Mouse (Mus musculus) cerebellum, adult 2 months (tissue): Measurements from ENCODE around the gene Ak8. TPM values are rescaled to one million over a fixed set of nuclear protein-coding genes. Genes with fewer than 3 reads are reported as not detected.

Experiments used
- DNase-seq, 2 experiments: peaks; one replicate each; pipeline ENCODE4 v3.0.0; 2021
- H3K27ac ChIP-seq: fragments of 200-500 bp; 2 replicates; pipeline ENCODE4 v1.5.1; 2012; ENCODE audit warnings: low read length, control low read depth, inconsistent platforms; ENCODE audit not compliant: insufficient read depth
- H3K27me3 ChIP-seq: fragments of 200-500 bp; 2 replicates; pipeline ENCODE4 v1.6.1; 2012; ENCODE audit warnings: inconsistent platforms, mild to moderate bottlenecking, low read length, moderate library complexity; ENCODE audit not compliant: control insufficient read depth, insufficient read depth
- H3K4me1 ChIP-seq: fragments of 200-500 bp; 2 replicates; pipeline ENCODE4 v1.6.1; 2011; ENCODE audit warnings: low read length; ENCODE audit not compliant: control insufficient read depth, insufficient read depth
- H3K4me3 ChIP-seq: fragments of 200-500 bp; replicated peaks from 2 replicates; pipeline ENCODE3; 2011; ENCODE audit warnings: mild to moderate bottlenecking, low read depth, low read length, control low read depth; ENCODE audit not compliant: insufficient read depth
- CTCF ChIP-seq: fragments of 200-500 bp; IDR thresholded peaks from 2 replicates; pipeline ENCODE4 v1.5.1; 2011; ENCODE audit warnings: low read depth, mild to moderate bottlenecking, control low read depth, low read length, moderate library complexity, borderline replicate concordance; ENCODE audit not compliant: insufficient read depth
- POLR2A ChIP-seq: fragments of 200-500 bp; IDR thresholded peaks from 2 replicates; pipeline ENCODE4 v1.6.1; 2011; ENCODE audit warnings: low read length, control low read depth, borderline replicate concordance; ENCODE audit not compliant: insufficient read depth
- WGBS: fragments of 180-500 bp; shearing (Covaris S2); methylation state at CpG from one replicate; pipeline ENCODE4 v1.1.7; 2018; 5-methylcytosine and 5-hydroxymethylcytosine counted together
- polyA plus RNA-seq: library from polyadenylated mRNA; depleted of rRNA; stranded (reverse); fragments of >200 nt; gene quantifications from 2 replicates; pipeline ENCODE4 v1.2.3, GENCODE M21; 2012

Gene Ak8
- polyA plus RNA-seq, 1 experiment, result 0.70 TPM

GRCm38 (mm10) chr2:28706106-28706636 is 6.2 kb downstream of the Ak8 start:
- Histone ChIP-seq H3K27me3 (no peaks in the 10 kb centered on the region), H3K4me1 (no peaks in the 10 kb centered on the region), H3K4me3 (no peak overlapping the region), H3K27ac (no peak overlapping the region)
- 72% methylated on average over 8 of the region's 8 CpGs for WGBS
- TF ChIP-seq POLR2A (no peak), CTCF (no peak)
- no peak for DNase-seq

- no peak overlapping the region for H3K27ac ChIP-seq
- no peaks in the 10 kb centered on the region for H3K27me3 ChIP-seq
- no peak overlapping the region for H3K4me3 ChIP-seq
- no peak for DNase-seq
- 81% methylated on average over 6 of the region's 6 CpGs for WGBS
- H3K4me1 ChIP-seq, result no peaks in the 10 kb centered on the region
- TF ChIP-seq POLR2A, result no peak
- no peak for TF ChIP-seq CTCF
These were observed 6.8 kb downstream of the Ak8 start for GRCm38 (mm10) chr2:28706787-28707186.

GRCm38 (mm10) chr2:28713036-28713435 is 13.1 kb downstream of the Ak8 start:
- no peak for DNase-seq
- no peaks in the 10 kb centered on the region for H3K4me1 ChIP-seq
- TF ChIP-seq CTCF (no peak), POLR2A (no peak)
- H3K27ac ChIP-seq, result no peak overlapping the region
- H3K4me3 ChIP-seq, result no peak overlapping the region
- H3K27me3 ChIP-seq, result no peaks in the 10 kb centered on the region
- WGBS, result 19% methylated on average over 8 of the region's 8 CpGs

DNA sequence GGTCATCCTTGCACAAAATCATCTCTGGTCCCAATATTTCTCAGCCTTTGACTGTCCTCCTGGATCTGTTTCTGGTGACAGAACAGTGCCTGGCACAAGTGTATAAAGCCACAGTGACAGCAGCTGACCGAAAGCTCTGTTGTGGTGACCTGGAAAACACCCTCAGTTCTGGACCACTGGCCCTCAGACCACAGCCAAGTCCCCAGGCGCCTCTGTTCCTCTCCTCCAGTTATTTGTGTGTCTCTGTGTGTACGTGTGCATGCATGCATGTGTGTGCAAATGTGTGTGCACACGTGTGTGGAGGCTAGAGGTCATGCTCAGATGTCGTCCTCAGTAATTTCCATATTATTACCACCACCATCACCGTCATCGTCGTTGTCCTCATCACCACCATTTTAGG is 22.5 kb downstream of the Ak8 start:
- TF ChIP-seq POLR2A (no peak), CTCF (no peak)
- Histone ChIP-seq H3K27ac (no peak overlapping the region), H3K4me3 (no peak overlapping the region)

GRCm38 (mm10) chr2:28723912-28724311 is 23.9 kb downstream of the Ak8 start:
- no peak for DNase-seq
- 50% methylated on average over 9 of the region's 9 CpGs for WGBS
- Histone ChIP-seq H3K27me3 (no peaks in the 10 kb centered on the region), H3K4me3 (no peak overlapping the region), H3K4me1 (no peaks in the 10 kb centered on the region), H3K27ac (no peak overlapping the region)
- TF ChIP-seq CTCF, result no peak
- no peak for TF ChIP-seq POLR2A

More for the DNA sequence above, 22.5 kb downstream of the Ak8 start:
- WGBS, result 85% methylated on average over 8 of the region's 8 CpGs
- no peaks in the 10 kb centered on the region for H3K4me1 ChIP-seq
- no peak for DNase-seq
- no peaks in the 10 kb centered on the region for H3K27me3 ChIP-seq

GRCm38 (mm10) chr2:28727786-28728404 is 27.9 kb downstream of the Ak8 start:
- 58% methylated on average over 16 of the region's 16 CpGs for WGBS
- no peak for DNase-seq
- Histone ChIP-seq H3K4me3 (no peak overlapping the region), H3K27ac (no peak overlapping the region), H3K4me1 (no peaks in the 10 kb centered on the region), H3K27me3 (no peaks in the 10 kb centered on the region)
- no peak for TF ChIP-seq CTCF
- no peak for TF ChIP-seq POLR2A

- Histone ChIP-seq H3K27me3 (no peaks in the 10 kb centered on the region), H3K27ac (no peak overlapping the region), H3K4me1 (no peaks in the 10 kb centered on the region), H3K4me3 (no peak overlapping the region)
- no peak for DNase-seq
- TF ChIP-seq POLR2A (no peak), CTCF (no peak)
These were observed 30.7 kb downstream of the Ak8 start for GRCm38 (mm10) chr2:28730676-28731075.

DNA sequence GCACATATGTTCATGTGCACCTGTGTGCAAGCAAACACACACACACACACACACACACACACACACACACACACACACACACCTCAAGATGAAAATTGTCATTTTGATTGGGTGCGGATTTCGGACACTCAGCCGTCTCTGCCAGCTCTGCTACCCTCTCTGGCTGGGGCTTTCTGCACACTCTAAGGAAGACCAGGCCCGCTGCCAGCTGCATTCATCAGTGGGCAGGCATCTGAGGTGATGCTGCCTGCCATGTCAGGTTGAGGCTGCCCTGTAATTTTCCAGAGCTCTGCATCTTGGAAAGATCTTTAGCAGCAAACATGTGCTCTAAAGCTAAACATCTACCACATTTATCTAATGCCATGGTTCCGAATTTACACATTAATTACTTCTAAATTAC is 37.1 kb downstream of the Ak8 start:
- Histone ChIP-seq H3K4me1 (no peaks in the 10 kb centered on the region), H3K27me3 (no peaks in the 10 kb centered on the region), H3K27ac (no peak overlapping the region), H3K4me3 (no peak overlapping the region)
- TF ChIP-seq POLR2A (no peak), CTCF (no peak)
- DNase-seq, result peak; percentile 20 to 58
- WGBS, result 18% methylated on average over 5 of the region's 5 CpGs

- 85% methylated on average over 5 of the region's 5 CpGs for WGBS
- no peaks in the 10 kb centered on the region for H3K27me3 ChIP-seq
- no peaks in the 10 kb centered on the region for H3K4me1 ChIP-seq
- H3K27ac ChIP-seq, result no peak overlapping the region
- no peak for DNase-seq
- H3K4me3 ChIP-seq, result no peak overlapping the region
- no peak for TF ChIP-seq POLR2A
- TF ChIP-seq CTCF, result no peak
These were observed 40.2 kb downstream of the Ak8 start for GRCm38 (mm10) chr2:28740159-28740558.
